Mouse (Mus musculus) heart, postnatal 10 days (tissue): ENCODE results near the gene Ppm1h. TPM values are rescaled to one million over a fixed set of nuclear protein-coding genes. Genes with fewer than 3 reads are reported as not detected.
A peak's percentile ranks its signal among the peaks of the same experiment; 100 is the strongest.

Source experiments
- DNase-seq, 2 experiments: peaks; one replicate each; pipeline ENCODE4 v3.0.0; 2021
- intact Hi-C: fragments of 180-260 bp; cut with DNase I; formaldehyde crosslinking; loops from one replicate; pipeline ENCODE4 v1.15.1; 2025
- total RNA-seq, 2 experiments: library from RNA; stranded (reverse); gene quantifications; 2 replicates each; pipeline ENCODE4 v1.2.3; 2021

The Ppm1h gene
- total RNA-seq, 2 experiments from 2014 or later, result 10.1 to 10.2 TPM

GRCm38 (mm10) chr10:122883823-122884743 is 205.5 kb downstream of the Ppm1h start:
- intact Hi-C loops, result loop anchor here (2.0 kb wide), 1 partner anchor 29 kb away; no protein-coding TSS in a partner anchor

GRCm38 (mm10) chr10:122885301-122885700 is 206.7 kb downstream of the Ppm1h start:
- DNase-seq, result no peak
- intact Hi-C loops, result no loop called here

More at GRCm38 (mm10) chr10:122883823-122884743, 205.5 kb downstream of the Ppm1h start:
- DNase-seq, result peak; percentile 69 to 78

DNA sequence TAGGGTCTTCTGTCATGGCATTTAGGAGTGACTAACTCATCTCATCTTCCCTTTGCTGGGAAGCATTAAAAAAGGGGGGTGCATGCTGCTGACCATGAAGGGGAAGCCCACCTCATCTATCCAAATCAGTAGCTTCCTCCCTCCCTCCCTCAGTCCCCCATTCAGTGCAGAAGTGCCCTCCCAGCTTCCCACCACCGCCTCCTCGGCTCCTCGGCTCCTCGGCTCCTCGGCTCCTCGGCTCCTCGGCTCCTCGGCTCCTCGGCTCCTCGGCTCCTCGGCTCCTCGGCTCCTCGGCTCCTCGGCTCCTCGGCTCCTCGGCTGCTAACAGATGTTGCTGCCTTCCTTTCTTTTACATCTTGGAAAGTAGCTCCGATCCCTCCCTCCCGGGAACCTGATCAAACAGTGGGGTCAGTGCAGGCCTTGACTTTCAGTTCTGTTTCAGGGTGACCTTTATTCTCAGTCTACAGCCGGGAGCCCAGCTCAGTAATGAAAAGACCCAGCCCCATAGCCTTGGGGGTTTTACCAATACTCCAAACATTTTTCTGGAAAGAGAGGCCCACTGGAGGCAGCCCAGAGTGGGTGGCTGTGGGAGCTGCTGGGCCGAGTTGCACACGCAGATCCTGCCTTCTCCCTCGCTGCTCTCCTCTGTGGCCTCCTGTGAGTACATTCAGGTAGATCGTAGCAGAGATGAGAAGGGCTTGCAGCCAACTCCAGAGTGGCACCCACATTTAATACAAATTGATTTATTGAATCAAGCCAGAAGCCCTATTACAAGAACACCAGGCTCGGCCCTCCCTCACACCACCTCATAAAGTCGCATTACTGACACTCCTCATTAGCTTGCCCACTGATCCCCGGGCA is 207.7 kb downstream of the Ppm1h start:
- intact Hi-C loops, result no loop called here
- peak; percentile 70 for DNase-seq

DNA sequence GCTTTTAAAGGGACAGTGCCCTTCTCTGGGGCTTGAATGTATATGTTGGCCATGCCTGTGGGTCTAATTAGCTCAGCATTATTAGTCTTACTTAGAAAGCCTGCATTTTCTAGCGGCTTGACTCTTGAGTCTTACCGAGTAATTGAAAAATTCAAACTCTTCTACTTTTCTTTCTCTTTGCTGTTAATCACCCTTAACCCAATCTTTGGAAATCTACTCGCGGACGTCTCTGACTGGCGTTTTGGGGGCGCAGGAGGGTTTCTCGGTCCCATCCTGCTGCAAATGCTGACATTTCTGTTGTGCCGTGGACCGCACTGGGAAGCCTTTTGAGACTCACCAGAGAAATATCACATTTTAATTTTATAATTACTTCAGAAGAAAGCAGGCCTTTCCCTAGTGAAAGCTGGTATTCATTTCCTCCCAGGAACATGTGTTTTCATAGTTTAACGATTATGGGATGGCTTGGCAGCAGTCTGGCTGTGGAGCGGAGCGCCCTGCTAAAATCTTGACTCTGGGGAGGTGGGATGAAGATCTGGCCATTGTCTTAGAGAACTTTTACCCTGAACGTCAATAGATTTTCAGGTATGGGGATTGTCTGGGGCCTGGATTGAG is 208.5 kb downstream of the Ppm1h start:
- peak in 1 of 2 experiments; percentile 25 for DNase-seq
- intact Hi-C loops, result no loop called here

GRCm38 (mm10) chr10:122887528-122888183 is 209.1 kb downstream of the Ppm1h start:
- intact Hi-C loops, result no loop called here
- peak in 1 of 2 experiments; percentile 41 for DNase-seq

DNA sequence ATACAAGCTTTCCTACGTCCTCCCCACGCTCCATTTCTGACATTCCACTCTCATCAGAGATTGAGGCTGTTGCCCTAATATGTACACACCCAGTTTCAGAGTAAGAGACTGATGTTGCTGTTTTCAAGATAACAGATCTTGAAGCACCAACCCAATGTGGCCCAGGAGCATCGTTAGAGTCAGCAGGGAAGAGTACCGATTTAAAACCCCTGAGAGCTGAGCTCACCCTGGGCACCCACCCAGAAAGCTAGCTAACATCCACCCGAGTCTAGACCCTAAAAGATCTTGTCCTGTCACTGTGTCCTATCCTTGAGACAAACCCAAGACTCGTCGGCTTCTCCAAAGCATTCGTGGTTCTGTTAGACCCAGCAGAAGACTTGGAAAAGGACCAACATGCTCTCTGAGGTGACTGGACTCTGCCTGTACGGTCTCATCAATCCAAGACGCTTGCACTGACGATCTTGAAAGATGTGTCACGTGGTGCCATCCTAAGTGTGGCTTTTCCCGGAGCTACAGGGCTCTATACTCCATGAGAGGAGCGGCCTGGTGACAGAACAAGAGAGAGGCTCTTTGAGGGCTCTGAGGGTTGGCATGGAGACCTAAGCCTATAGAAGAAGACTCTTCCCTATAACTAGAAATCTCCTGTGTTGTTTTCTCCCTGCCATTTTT is 212.3 kb downstream of the Ppm1h start:
- intact Hi-C loops, result loop anchor here (5.0 kb wide), 1 partner anchor 96 kb away; no protein-coding TSS in a partner anchor
- DNase-seq, result peak in 1 of 2 experiments; percentile 46

DNA sequence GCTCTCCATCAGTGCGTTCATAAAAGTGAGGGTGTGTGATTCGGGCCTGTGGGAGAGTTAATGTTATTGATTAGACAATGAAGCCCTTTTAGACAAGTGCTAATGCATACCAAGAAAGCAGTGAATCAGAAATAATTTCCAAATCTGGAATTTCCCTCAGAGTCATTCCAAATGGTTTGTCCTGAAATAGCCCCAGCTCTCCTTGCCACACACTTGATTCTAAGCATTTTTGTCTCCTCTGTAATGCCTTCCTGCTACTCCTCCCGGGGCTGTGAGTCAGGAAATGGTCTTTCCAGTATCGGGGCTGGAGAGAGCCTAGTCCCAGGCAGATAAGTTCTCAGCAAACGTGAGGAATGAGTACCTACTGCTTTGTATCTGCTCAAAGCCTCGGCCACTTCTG is 212.9 kb downstream of the Ppm1h start:
- intact Hi-C loops, result loop anchor here (5.0 kb wide), 1 partner anchor 96 kb away; no protein-coding TSS in a partner anchor

DNA sequence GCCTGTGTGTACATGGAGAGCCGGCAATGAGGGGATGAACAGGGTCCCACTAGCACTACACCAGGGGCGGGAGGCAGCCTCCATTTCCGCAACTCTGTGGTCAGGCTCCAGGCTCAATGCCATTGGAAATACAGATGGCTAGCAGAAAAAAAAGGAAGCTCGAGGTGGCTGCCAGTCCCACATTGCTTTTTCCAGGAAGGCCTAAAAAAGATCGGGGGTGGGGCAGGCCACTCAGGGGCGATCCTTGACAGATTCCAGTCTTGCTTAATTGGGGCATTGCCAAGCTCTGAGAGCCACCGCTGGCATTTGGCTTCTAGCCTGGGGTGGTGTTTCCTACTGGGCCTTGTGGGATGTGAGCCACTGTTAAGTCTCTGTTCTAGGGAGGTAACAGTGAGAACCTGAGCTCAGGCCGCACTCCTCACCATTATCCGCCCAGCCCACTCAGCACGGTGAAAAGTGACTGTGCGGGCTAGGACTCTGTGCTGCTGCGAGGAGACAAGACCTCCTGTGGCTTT is 216.1 kb downstream of the Ppm1h start:
- peak; percentile 89 to 91 for DNase-seq
- intact Hi-C loops, result loop anchor here (2.0 to 5.0 kb wide), 2 partner anchors 88 to 93 kb away; no protein-coding TSS in a partner anchor

More for the DNA sequence above, 212.9 kb downstream of the Ppm1h start:
- peak; percentile 50 to 51 for DNase-seq

- intact Hi-C loops, result loop anchor here (2.0 kb wide), 1 partner anchor 88 kb away; no protein-coding TSS in a partner anchor
- peak; percentile 66 to 83 for DNase-seq
These were observed 216.7 kb downstream of the Ppm1h start for GRCm38 (mm10) chr10:122895121-122895770.

GRCm38 (mm10) chr10:122899971-122900370 is 221.4 kb downstream of the Ppm1h start:
- DNase-seq, result no peak
- intact Hi-C loops, result no loop called here

GRCm38 (mm10) chr10:122900466-122900865 is 221.9 kb downstream of the Ppm1h start:
- no peak for DNase-seq
- intact Hi-C loops, result no loop called here

DNA sequence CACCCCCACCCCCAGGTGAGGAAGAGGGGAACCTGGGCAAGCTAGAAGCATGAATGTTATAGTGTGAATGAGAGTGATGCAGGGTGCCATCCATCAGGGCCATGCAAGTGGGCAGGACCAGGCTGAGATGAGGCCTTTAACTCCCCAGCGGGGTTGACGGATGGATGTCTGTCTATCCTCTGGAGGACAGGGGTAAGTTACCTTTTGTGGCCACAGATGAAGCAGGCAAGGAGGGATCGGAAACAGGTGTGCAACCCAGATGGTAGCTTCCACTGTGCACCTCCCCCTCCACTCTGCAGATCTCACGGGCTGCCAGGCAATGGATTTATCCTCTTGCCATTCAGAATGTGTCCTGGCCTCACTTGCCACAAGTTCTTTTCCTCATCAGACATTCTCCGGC is 222.8 kb downstream of the Ppm1h start:
- DNase-seq, result no peak

GRCm38 (mm10) chr10:122909406-122910032 is 231.0 kb downstream of the Ppm1h start:
- intact Hi-C loops, result no loop called here

More for the DNA sequence above, 222.8 kb downstream of the Ppm1h start:
- intact Hi-C loops, result no loop called here

GRCm38 (mm10) chr10:122910798-122911225 is 232.2 kb downstream of the Ppm1h start:
- intact Hi-C loops, result no loop called here
- DNase-seq, result no peak

More at GRCm38 (mm10) chr10:122909406-122910032, 231.0 kb downstream of the Ppm1h start:
- DNase-seq, result no peak

- intact Hi-C loops, result no loop called here
- no peak for DNase-seq
These were observed 233.1 kb downstream of the Ppm1h start for GRCm38 (mm10) chr10:122911668-122912067.

DNA sequence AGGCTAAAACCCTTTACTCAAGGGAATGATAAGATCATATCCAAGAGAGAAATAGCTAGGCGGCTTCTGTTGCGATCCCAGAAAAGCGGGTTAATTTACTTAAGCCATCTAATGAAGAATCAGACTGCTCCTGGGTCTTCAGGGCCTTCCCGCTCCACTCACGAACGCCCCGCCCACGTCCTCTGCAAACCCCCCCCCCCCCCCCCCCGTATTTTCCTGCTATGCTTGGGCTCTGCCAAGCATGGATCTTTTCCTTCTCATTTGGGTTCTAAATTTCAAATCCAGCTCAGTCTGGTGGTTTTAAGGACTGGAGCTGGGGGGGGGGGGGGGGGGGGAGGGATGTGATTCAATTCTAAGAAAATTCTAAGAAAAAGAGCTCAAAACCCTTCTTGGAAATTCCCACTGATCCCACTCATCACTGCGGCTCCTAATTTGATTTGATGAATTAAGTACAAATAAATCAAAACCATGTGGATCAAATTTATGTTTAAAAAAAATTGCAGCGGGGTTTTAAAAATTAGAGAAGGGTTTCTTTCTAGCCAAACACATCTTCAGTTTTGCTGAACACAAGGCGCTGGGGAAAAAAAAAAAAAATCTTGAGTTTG is 233.6 kb downstream of the Ppm1h start:
- DNase-seq, result no peak
- intact Hi-C loops, result no loop called here

GRCm38 (mm10) chr10:122912701-122913368 is 234.3 kb downstream of the Ppm1h start:
- intact Hi-C loops, result no loop called here

More at GRCm38 (mm10) chr10:122912701-122913368, 234.3 kb downstream of the Ppm1h start:
- DNase-seq, result peak; percentile 85 to 86
